ENCODE assay signal across 24 mouse cellular contexts in genomic region chr12:103996513-103996912, GRCm38 (mm10). TPM values are rescaled to one million over a fixed set of nuclear protein-coding genes. Genes with fewer than 3 reads are reported as not detected.
"Had no signal": no experiment of that assay in that cellular context is flagged by ENCODE, and none has a peak within 500 bp of the region (broad histone marks: within the 10 kb centered on the region; RNA-seq: fewer than 3 reads in every experiment).

No protein-coding gene starts in this region.

- DNase-seq: kidney, adult 8-10 months; kidney, postnatal 10 days; kidney, postnatal 36 days; left cerebral cortex, postnatal 4 days; lung, embryonic 14.5 days; right cerebral cortex, adult 18-20 months; right cerebral cortex, postnatal 14 days; right cerebral cortex, postnatal 4 days; thymus, adult 2 months; thymus, postnatal 14 days; thymus, postnatal 4 days had no signal

- H3K27me3 ChIP-seq: kidney, embryonic 15.5 days; limb, embryonic 12.5 days; midbrain, embryonic 13.5 days; neural tube, embryonic 12.5 days; neural tube, embryonic 15.5 days had no signal

- H3K27ac ChIP-seq: kidney, embryonic 15.5 days; limb, embryonic 12.5 days; limb, embryonic 15.5 days; liver, embryonic 14.5 days; midbrain, embryonic 10.5 days; midbrain, embryonic 13.5 days; neural tube, embryonic 12.5 days; neural tube, embryonic 15.5 days; stomach, postnatal 0 days had no signal

- H3K9me3 ChIP-seq: kidney, embryonic 15.5 days; limb, embryonic 12.5 days; limb, embryonic 15.5 days; midbrain, embryonic 10.5 days; midbrain, embryonic 13.5 days; neural tube, embryonic 12.5 days; neural tube, embryonic 15.5 days had no signal

- H3K4me1 ChIP-seq: kidney, embryonic 15.5 days; limb, embryonic 12.5 days; limb, embryonic 15.5 days; midbrain, embryonic 13.5 days; neural tube, embryonic 12.5 days; neural tube, embryonic 15.5 days had no signal

- ATAC-seq: intestine, postnatal 0 days had no signal

- H3K4me3 ChIP-seq: kidney, embryonic 15.5 days; limb, embryonic 12.5 days; limb, embryonic 15.5 days; megakaryocyte, embryonic 14.5 days; midbrain, embryonic 10.5 days; midbrain, embryonic 13.5 days; neural tube, embryonic 12.5 days; neural tube, embryonic 15.5 days had no signal

- H3K36me3 ChIP-seq: kidney, embryonic 15.5 days; limb, embryonic 12.5 days; limb, embryonic 15.5 days; midbrain, embryonic 10.5 days; midbrain, embryonic 13.5 days; neural tube, embryonic 12.5 days; neural tube, embryonic 15.5 days had no signal

- H3K4me2 ChIP-seq: kidney, embryonic 15.5 days; limb, embryonic 12.5 days; limb, embryonic 15.5 days; lung, embryonic 14.5 days; midbrain, embryonic 13.5 days; neural tube, embryonic 12.5 days; neural tube, embryonic 15.5 days had no signal

- H3K9ac ChIP-seq: kidney, embryonic 15.5 days; limb, embryonic 12.5 days; limb, embryonic 15.5 days; liver, embryonic 14.5 days; lung, embryonic 14.5 days; midbrain, embryonic 13.5 days; neural tube, embryonic 12.5 days; neural tube, embryonic 15.5 days had no signal

RNA-seq across cellular contexts. Expression of gene Serpina11, which starts 6.8 kb away (rescaled TPM):
- polyA plus RNA-seq: hindbrain, embryonic 16.5 days; intestine, postnatal 0 days; kidney, embryonic 15.5 days; limb, embryonic 12.5 days; limb, embryonic 15.5 days; lung, embryonic 14.5 days; midbrain, embryonic 10.5 days; midbrain, embryonic 13.5 days; neural tube, embryonic 12.5 days; neural tube, embryonic 15.5 days; stomach, embryonic 14.5 days had no signal

RNA-seq across cellular contexts. Expression of gene Serpina9, which starts 17.0 kb away (rescaled TPM):
- polyA plus RNA-seq: intestine, postnatal 0 days; kidney, embryonic 15.5 days; limb, embryonic 12.5 days; liver, embryonic 14.5 days; lung, embryonic 14.5 days; midbrain, embryonic 10.5 days; midbrain, embryonic 13.5 days; neural tube, embryonic 12.5 days; neural tube, embryonic 15.5 days; stomach, embryonic 14.5 days had no signal

RNA-seq across cellular contexts. Expression of gene Serpina1e, which starts 37.7 kb away (rescaled TPM):
- polyA plus RNA-seq: hindbrain, embryonic 16.5 days; limb, embryonic 12.5 days; midbrain, embryonic 10.5 days; neural tube, embryonic 12.5 days had no signal

RNA-seq across cellular contexts. Expression of gene Serpina12, which starts 47.7 kb away (rescaled TPM):
- polyA plus RNA-seq: hindbrain, embryonic 16.5 days; intestine, postnatal 0 days; kidney, embryonic 15.5 days; limb, embryonic 12.5 days; lung, embryonic 14.5 days; midbrain, embryonic 10.5 days; midbrain, embryonic 13.5 days; neural tube, embryonic 12.5 days; neural tube, embryonic 15.5 days; stomach, embryonic 14.5 days had no signal
